Mouse (Mus musculus): ENCODE measurements around the gene Ifna1. TPM values are rescaled to one million over a fixed set of nuclear protein-coding genes. Genes with fewer than 3 reads are reported as not detected.
"Not testable (repeated sequence)": the region's sequence is repeated elsewhere in the genome, so short reads cannot be mapped to it uniquely, and the experiment has no call there.

The Ifna1 gene
- polyA plus RNA-seq (2012; rRNA removed): not detected in 2 replicates

DNA sequence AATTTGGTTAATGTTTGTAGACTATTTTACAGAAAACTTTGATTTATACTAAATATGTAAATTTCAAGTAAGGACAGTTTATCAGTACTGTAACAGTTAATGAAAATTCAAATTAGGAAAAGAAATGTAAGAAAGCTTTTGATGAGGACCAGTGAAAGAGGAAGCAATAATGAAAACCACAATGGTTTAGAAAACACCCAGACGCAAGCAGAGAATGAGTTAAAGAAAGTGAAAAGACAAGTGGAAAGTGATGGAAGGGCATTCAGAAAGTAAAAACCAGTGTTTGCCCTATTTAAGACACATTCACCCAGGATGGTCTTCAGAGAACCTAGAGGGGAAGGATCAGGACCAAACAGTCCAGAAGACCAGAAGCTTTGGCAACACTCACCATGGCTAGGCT is at the start of gene Ifna1:
TSS of gene Ifna1 (plus strand) at position 390 of the 400 bp plus-strand sequence.
- no peaks in the 10 kb centered on the region for H3K4me1 ChIP-seq (ENCODE audit: control insufficient read depth, insufficient read depth, low read length)
- H3K27ac ChIP-seq (ENCODE audit: insufficient read depth, low read length): no peak within 1 kb of the TSS
- no peak for TF ChIP-seq CTCF (IDR thresholded peaks at IDR 0.05; ENCODE audit: extremely low read depth, insufficient read depth, low read length)
- no peak for TF ChIP-seq POLR2A (IDR thresholded peaks at IDR 0.05; ENCODE audit: extremely low read depth, insufficient read depth, low read length)
- H3K4me3 ChIP-seq (ENCODE audit: insufficient read depth, low read length): no peak within 1 kb of the TSS

- H3K27ac ChIP-seq (ENCODE audit: insufficient read depth, low read length); H3K4me3 ChIP-seq (ENCODE audit: insufficient read depth, low read length); H3K4me1 ChIP-seq (ENCODE audit: control insufficient read depth, insufficient read depth, low read length): not testable (repeated sequence)
Measured at GRCm38 (mm10) chr4:88802954-88803353, 46.9 kb upstream of the Ifna1 start, which contains the start of gene Gm13287. Gm13287 (plus strand) TSS chr4:88803254.

DNA sequence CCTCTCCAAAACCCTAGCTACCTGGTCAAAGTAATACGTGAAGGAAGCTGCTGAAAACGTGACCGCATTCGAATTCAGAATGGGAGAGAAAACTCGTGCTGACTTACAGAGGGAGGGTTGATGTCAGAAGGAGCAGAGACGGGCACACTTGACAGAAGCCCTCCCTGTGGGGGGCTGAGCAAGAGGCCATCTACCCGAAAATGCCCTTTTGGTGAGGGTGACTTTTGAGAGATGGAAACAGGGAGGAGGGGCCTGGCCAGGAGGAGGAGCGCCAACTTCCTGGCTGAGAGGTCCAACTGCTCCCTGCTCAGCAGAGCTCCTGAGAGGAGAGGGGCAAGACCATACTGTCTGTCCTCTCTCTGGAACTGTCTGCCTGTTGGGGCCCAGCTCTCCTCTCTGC is 44.7 kb upstream of the Ifna1 start, which contains the start of gene Gm13288:
TSS of gene Gm13288 (plus strand) at position 301 of the 400 bp plus-strand sequence.
- H3K27ac ChIP-seq (ENCODE audit: insufficient read depth, low read length); H3K4me1 ChIP-seq (ENCODE audit: control insufficient read depth, insufficient read depth, low read length); H3K4me3 ChIP-seq (ENCODE audit: insufficient read depth, low read length): not testable (repeated sequence)

GRCm38 (mm10) chr4:88805761-88806160 is 44.1 kb upstream of the Ifna1 start:
- H3K27ac ChIP-seq (ENCODE audit: insufficient read depth, low read length); H3K4me3 ChIP-seq (ENCODE audit: insufficient read depth, low read length); H3K4me1 ChIP-seq (ENCODE audit: control insufficient read depth, insufficient read depth, low read length): not testable (repeated sequence)

GRCm38 (mm10) chr4:88815928-88816327 is 34.0 kb upstream of the Ifna1 start, which contains the start of gene Ifna7:
Ifna7 (plus strand) TSS chr4:88816228.
- Histone ChIP-seq H3K4me3 (ENCODE audit: insufficient read depth, low read length) (no peak within 1 kb of the TSS), H3K4me1 (ENCODE audit: control insufficient read depth, insufficient read depth, low read length) (no peaks in the 10 kb centered on the region), H3K27ac (ENCODE audit: insufficient read depth, low read length) (no peak within 1 kb of the TSS)
- no peak for TF ChIP-seq CTCF (IDR thresholded peaks at IDR 0.05; ENCODE audit: extremely low read depth, insufficient read depth, low read length)
- no peak for TF ChIP-seq POLR2A (IDR thresholded peaks at IDR 0.05; ENCODE audit: extremely low read depth, insufficient read depth, low read length)

DNA sequence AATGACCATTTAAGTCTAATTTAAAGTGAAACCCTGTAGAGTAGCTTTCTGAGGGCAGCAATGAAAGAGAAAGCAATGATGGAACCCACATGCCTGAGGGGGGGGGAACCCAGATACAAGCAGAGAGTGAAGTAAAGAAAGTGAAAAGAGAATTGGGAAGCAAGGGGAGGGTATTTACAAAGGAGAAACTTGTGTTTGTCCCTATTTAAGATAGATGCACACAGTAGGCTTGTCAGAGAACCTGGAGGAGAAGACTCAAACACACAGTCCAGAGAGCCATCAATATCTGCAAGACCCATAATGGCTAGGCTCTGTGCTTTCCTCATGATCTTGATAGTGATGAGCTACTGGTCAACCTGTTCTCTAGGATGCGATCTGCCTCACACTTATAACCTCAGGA is 30.2 kb upstream of the Ifna1 start, which contains the start of gene Ifna11:
TSS of gene Ifna11 (plus strand) at position 301 of the 400 bp plus-strand sequence.
- H3K4me3 ChIP-seq (ENCODE audit: insufficient read depth, low read length): no peak within 1 kb of the TSS
- TF ChIP-seq POLR2A (IDR thresholded peaks at IDR 0.05; ENCODE audit: extremely low read depth, insufficient read depth, low read length) (no peak), CTCF (IDR thresholded peaks at IDR 0.05; ENCODE audit: extremely low read depth, insufficient read depth, low read length) (no peak)
- no peak within 1 kb of the TSS for H3K27ac ChIP-seq (ENCODE audit: insufficient read depth, low read length)
- no peaks in the 10 kb centered on the region for H3K4me1 ChIP-seq (ENCODE audit: control insufficient read depth, insufficient read depth, low read length)

- TF ChIP-seq CTCF (IDR thresholded peaks at IDR 0.05; ENCODE audit: extremely low read depth, insufficient read depth, low read length): peak; percentile 29; the same call in 1 of the 2 replicates
- TF ChIP-seq POLR2A (IDR thresholded peaks at IDR 0.05; ENCODE audit: extremely low read depth, insufficient read depth, low read length): no peak
- Histone ChIP-seq H3K4me3 (ENCODE audit: insufficient read depth, low read length) (no peak overlapping the region), H3K4me1 (ENCODE audit: control insufficient read depth, insufficient read depth, low read length) (no peaks in the 10 kb centered on the region), H3K27ac (ENCODE audit: insufficient read depth, low read length) (no peak overlapping the region)
Measured at GRCm38 (mm10) chr4:88822995-88823394, 26.9 kb upstream of the Ifna1 start.

DNA sequence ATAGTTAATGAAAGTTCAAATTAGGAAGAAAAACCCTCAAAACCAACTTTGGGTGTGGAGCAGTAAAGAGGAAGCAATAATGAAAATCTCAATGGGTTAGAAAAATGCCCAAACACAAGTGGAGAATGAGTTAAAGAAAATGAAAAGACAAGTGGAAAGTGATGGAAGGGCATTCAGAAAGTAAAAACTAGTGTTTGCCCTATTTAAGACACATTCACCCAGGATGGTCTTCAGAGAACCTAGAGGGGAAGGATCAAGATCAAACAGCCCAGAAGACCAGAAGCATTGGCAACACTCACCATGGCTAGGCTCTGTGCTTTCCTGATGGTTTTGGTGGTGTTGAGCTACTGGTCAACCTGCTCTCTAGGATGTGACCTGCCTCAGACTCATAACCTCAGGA is 22.8 kb upstream of the Ifna1 start, which contains the start of gene Ifna6:
TSS of gene Ifna6 (plus strand) at position 301 of the 400 bp plus-strand sequence.
- H3K4me1 ChIP-seq (ENCODE audit: control insufficient read depth, insufficient read depth, low read length); H3K27ac ChIP-seq (ENCODE audit: insufficient read depth, low read length); H3K4me3 ChIP-seq (ENCODE audit: insufficient read depth, low read length): not testable (repeated sequence)

DNA sequence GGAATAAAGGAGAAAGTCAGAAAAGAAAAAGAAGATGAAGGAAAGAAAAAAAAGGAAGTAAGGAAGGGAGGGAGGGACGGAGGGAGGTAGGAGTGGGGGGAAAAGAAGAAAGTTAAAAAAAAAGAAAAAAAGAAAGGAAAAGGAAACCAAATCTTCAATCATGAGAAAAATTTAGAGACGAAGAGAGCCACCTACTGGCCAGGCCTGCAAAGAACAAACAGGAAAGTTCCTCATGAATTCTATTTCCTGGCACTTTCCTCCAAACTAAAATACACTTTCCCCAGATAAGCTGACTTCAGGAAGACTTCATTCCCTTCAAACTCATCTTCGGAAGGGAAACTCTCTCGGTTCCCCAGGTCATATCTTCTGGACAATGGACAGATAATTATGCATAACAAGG is 19.4 kb upstream of the Ifna1 start:
- H3K27ac ChIP-seq (ENCODE audit: insufficient read depth, low read length): no peak overlapping the region
- peak; percentile 29; the same call in 1 of the 2 replicates for TF ChIP-seq CTCF (IDR thresholded peaks at IDR 0.05; ENCODE audit: extremely low read depth, insufficient read depth, low read length)
- no peak for TF ChIP-seq POLR2A (IDR thresholded peaks at IDR 0.05; ENCODE audit: extremely low read depth, insufficient read depth, low read length)
- H3K4me3 ChIP-seq (ENCODE audit: insufficient read depth, low read length): no peak overlapping the region
- no peaks in the 10 kb centered on the region for H3K4me1 ChIP-seq (ENCODE audit: control insufficient read depth, insufficient read depth, low read length)

DNA sequence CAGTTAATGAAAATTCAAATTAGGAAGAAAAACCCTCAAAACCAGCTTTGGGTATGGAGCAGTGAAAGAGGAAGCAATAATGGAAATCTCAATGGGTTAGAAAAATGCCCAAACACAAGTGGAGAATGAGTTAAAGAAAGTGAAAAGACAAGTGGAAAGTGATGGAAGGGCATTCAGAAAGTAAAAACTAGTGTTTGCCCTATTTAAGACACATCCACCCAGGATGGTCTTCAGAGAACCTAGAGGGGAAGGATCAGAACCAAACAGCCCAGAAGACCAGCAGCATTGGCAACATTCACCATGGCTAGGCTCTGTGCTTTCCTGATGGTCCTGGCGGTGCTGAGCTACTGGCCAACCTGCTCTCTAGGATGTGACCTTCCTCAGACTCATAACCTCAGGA is 14.7 kb upstream of the Ifna1 start, which contains the start of gene Ifna5:
TSS of gene Ifna5 (plus strand) at position 301 of the 400 bp plus-strand sequence.
- H3K4me1 ChIP-seq (ENCODE audit: control insufficient read depth, insufficient read depth, low read length); H3K27ac ChIP-seq (ENCODE audit: insufficient read depth, low read length): not testable (repeated sequence)

GRCm38 (mm10) chr4:88838828-88839227 is 11.1 kb upstream of the Ifna1 start:
- TF ChIP-seq POLR2A (IDR thresholded peaks at IDR 0.05; ENCODE audit: extremely low read depth, insufficient read depth, low read length) (no peak), CTCF (IDR thresholded peaks at IDR 0.05; ENCODE audit: extremely low read depth, insufficient read depth, low read length) (no peak)
- H3K4me3 ChIP-seq (ENCODE audit: insufficient read depth, low read length): no peak overlapping the region
- no peaks in the 10 kb centered on the region for H3K4me1 ChIP-seq (ENCODE audit: control insufficient read depth, insufficient read depth, low read length)
- H3K27ac ChIP-seq (ENCODE audit: insufficient read depth, low read length): no peak overlapping the region

More for the DNA sequence above, 14.7 kb upstream of the Ifna1 start, which contains the start of gene Ifna5:
- not testable (repeated sequence) for H3K4me3 ChIP-seq (ENCODE audit: insufficient read depth, low read length)
